Mouse (Mus musculus) subcutaneous adipose tissue, adult 2 months (tissue): ENCODE measurements around the gene Sytl2. TPM values are rescaled to one million over a fixed set of nuclear protein-coding genes. Genes with fewer than 3 reads are reported as not detected.

Experiments used
- polyA plus RNA-seq: library from polyadenylated mRNA; depleted of rRNA; stranded (reverse); fragments of >200 nt; gene quantifications from 2 replicates; pipeline ENCODE4 v1.2.3, GENCODE M21; 2012; ENCODE audit warnings: low replicate concordance; rRNA removed

The Sytl2 gene
- 3.1 and 5.7 TPM in 2 replicates for polyA plus RNA-seq

DNA sequence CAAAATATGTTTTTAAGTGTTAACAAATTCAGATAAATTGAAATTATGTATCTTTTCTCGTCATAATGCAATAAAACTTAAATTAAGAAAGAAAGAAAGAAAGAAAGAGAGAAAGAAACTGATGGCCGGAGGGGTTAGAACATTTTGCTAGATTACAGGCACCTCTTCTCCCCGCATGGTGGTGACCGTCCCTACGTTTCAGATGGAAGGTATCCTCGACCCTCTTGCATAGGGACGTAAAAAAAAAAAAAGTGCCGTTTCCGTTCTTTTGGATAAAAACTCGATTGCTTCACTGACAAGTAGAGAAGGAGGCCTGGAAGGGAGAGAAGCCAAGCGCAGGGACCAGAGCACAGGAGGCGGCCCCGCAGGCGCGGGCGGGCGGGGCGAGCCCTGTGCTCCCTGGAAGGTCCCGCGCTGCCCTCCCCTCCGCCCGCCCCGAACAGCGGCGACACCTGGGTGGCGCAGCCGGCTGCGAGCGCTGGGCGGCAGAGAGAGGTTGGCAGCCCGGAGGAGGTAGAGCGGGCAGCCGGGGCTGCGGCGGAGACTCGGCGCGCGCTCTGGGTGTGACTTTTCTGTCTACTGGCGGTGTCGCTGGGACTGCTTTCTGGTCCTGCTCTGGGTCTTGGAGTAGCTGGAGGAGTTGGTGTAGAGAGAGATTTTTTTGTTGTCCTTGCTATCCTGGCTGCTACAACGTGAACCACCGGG lies at the start of gene Sytl2:
Gene Sytl2, plus strand, starts transcription at position 311 of the 705 bp plus-strand sequence.

DNA sequence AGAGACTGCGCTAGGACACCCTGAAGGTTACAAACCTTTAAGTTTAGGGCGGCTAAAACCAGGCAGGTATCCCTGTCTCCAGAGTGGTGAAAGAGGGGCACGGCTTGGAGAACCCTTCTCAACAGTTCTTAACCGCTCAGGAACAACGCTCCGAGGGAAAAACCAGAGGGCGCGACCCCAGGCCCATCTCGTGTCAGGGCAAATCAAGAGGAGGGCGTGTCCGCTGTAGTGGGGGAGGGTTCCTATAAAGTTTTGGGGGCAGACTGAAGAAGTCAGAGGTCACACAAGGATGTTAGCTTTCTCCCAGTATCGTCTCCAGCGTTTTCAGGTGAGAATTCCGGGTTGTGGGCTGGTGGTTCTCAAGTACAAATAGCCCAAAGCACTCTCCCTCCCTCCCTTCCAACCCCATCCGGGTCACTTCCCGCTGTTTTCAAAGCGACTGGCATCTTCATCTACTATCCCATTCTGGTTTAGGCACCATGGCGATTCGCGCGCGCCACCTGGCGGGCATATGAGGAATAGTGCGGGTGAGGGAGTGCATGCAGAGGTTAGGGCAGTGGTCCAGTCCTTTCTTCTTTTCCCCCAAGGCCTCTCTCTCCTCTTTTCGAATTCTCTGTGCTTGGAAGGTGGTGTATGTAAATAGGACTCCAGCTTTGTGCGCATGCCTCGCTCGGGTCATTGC lies 36.6 kb upstream of the Sytl2 start, which contains the start of gene Ccdc83:
Gene Ccdc83, minus strand, starts transcription at position 489 of the 682 bp plus-strand sequence.

DNA sequence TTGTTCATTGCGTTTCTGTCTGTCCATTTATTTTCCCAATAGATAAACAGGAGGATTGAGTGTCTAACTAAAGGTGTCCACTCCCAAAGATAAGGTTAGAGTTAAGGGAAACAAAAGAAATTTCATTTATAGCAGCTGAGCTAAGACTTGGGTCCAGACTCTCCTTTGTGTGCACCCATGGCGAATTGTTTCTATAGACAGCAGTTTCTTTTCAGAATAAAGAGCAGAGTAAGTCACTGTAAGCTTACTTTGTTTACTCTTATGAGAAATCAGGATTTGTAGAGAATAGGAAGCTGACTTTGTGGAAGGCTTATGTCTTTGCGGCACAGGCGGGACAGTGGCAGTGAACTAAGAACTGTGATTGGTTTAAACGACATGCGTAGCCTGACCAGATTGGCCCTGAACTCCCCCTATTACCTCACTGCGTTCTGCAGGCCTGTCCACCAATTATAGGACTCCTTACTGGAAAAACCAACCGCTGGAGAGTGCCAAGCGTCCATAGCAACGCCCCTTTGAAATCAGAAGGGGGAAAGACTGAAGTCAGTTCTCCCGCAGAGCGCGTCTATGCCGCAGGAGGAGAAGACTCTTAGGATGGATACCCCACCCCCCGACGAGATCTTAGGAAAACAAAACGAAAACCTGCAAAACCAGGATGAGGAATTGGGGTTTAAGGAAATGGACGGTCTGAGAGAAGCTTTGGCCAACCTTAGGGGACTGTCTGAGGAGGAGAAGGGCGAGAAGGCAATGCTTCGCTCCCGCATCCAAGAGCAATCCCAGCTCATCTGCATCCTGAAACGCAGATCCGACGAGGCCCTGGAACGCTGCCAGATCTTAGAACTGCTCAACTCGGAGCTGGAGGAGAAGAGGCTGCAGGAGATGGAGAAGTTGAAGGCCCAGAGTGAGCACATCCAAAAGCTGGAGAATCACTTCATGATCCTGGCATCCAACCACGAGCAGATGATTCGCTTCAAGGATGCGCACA lies 124.3 kb downstream of the Sytl2 start, which contains the start of gene Ccdc89:
Gene Ccdc89, plus strand, starts transcription at position 558 of the 982 bp plus-strand sequence.

DNA sequence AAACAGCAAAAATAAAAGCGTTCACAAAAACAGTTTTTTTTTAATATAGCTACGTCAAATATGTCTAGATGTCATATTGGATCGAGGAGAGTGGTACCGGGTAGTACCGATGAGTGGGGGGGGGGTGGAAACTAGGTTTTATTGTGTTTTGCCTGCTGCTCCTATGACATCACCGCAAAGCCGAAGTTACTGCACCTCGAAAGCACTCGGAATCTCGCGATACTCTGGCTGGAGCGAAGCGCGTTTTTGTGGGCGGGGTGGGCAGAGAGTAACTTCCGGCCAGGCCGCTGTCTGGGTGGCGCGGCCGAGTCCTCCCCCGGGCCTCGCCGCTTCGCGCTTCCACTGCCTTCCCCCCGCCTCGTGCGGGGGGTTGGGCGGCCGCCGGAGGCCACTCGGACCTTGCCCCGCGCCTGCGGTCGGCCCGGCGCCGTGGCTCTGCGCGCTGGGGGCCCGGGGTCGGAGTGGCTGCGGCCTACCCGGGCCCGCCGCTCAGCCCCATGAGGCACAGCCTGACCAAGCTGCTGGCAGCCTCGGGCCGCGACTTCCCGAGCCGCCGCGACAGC lies 140.5 kb downstream of the Sytl2 start, which contains the start of gene Crebzf:
Gene Crebzf, plus strand, starts transcription at position 212 of the 563 bp plus-strand sequence.

DNA sequence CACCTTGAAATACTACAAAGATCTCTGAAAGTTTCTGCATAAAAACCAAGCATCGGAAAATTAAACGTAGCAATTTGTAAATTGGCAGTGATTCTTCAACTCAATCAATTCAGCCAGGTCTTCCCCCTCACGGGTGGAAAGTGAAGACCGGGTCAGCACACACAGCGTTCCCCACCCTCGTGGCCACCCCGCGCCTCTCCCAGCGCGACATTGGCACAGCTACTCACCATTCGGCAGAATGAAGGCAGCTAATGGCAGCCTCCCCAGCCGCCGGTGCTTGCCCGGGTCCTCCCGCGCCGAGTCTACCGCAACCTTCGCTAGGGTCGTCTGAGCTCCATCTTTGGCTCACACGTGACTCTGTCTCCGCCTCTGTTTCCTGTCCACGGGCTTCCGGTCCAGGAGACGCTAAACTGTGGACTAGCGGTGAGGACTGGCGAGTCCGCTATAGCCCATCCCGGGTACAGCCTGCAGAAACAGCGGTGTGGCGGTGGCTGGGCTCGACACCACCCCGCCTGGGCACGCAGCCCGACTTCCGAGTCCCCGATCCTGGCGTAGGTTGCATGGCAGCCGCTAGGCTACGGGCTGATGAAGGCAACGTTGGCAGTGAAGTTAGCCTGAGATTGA lies 154.9 kb downstream of the Sytl2 start, which contains the start of gene Tmem126a:
Gene Tmem126a, minus strand, starts transcription at position 385 of the 624 bp plus-strand sequence.

Other genes starting within 250 kb of the Sytl2 start
- gene Picalm, start 172.0 kb upstream of the Sytl2 start, polyA plus RNA-seq, result 88.0 and 88.1 TPM in 2 replicates
- gene Ccdc83, start 36.5 kb upstream of the Sytl2 start, polyA plus RNA-seq, result not detected in 2 replicates
- gene Ccdc89, start 124.3 kb downstream of the Sytl2 start, polyA plus RNA-seq, result 0.30 and 0.40 TPM in 2 replicates
- 23.4 and 52.3 TPM in 2 replicates for gene Crebzf, start 140.5 kb downstream of the Sytl2 start, polyA plus RNA-seq
- gene Tmem126a, start 155.0 kb downstream of the Sytl2 start, polyA plus RNA-seq, result 35.5 and 54.3 TPM in 2 replicates
- 12.2 and 18.8 TPM in 2 replicates for gene Tmem126b, start 173.7 kb downstream of the Sytl2 start, polyA plus RNA-seq
- gene Dlg2, start 174.4 kb downstream of the Sytl2 start, polyA plus RNA-seq, result 0.21 and 1.2 TPM in 2 replicates